Mouse (Mus musculus): Measurements from ENCODE around the gene Tm9sf4.

Gene Tm9sf4

DNA sequence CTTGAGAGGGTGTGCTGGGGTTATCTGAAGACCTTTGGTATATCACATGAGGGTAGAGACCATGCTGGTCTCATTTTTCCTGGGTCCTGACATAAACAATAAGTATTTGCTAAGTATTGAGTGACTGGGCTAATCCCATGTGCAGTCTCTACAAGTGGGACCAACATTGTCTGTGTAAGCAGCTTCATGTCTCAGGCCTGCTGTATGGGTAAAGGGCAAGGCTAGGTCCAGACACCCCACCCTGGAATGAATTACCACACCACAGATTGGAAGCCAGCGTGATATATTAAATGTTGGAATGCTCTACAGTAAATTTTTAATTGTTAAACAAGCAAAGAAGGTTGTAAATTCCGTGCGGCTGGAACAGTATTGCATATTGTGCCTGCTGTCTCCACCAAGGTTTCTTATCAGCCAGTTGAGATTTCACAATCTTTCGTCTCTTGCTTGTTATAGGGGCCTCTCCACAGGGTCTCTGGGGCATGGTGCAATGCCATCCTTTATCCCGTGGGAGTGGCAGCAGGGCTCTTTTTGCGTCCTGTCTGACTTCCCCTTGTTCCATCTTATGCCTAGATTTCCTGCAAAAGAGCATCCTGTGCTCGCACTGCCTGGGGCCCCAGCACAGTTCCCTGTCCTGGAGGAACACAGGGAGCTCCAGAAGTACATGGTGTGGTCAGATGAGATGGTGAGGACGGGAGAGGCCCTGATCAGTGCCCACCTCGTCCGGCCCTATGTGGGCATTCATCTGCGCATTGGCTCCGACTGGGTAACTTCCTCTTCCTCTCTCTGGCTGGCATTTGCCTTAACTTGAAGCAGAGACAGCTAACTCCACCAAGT lies 98.1 kb downstream of the Tm9sf4 start:
- in situ Hi-C loops (cut with MboI) = no loop called here
